Mouse (Mus musculus) adrenal gland, adult (tissue): Measurements from ENCODE around the gene Igdcc4.

Source experiments
- DNase-seq, 2 experiments: peaks; one replicate each; pipeline ENCODE4 v3.0.0; 2022 to 2023; ENCODE audit warnings: low spot score in 1 of 2; ENCODE audit not compliant: inconsistent age in 2 of 2

Igdcc4 gene

DNA sequence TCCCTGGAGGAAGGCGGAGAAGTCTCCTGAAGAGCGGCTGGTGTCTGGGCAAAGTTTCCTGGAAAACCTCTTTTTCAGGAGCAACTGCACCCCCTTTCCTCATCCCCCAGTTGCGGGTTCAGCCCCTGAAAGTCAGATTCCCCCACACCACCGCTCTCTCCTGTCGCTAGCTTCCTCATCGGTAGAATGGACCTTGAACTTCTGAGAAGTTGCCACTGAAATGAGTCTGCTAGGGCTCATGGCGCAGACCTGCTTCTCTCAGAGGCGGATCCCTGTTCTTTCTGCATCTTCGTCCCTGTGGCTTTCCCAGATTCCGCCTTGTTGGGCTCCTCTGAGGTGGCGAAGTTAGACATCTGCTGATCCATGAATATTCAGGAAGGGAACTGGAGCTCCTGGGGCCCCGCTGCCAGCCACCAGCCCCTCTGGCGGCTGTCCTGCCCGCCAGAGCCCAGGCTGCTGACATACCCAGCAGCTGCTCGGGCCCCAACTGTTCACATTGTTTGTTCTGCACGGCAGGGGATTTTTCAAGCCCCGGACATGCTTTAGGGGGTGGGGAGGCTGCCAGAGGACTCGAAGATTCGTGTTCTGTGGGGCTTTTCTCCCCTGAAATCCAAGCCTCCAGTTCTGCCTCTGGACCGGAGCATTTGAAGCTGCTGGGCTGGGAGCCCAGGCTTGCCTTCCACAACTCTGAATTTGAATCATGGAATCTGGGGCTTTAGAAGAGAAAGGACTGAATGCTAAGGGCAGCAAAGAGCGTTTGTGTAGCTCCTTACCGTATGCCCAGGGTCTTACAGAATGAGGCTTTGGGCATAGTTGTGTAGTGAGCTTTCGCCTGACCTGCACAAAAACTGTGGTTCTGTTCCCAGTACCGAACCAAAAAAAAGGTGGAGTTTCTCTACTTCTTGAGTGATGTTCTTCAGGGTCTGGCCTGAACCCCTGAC, 8.1 kb downstream of the Igdcc4 start:
- DNase-seq = peak; percentile 45 to 81

DNA sequence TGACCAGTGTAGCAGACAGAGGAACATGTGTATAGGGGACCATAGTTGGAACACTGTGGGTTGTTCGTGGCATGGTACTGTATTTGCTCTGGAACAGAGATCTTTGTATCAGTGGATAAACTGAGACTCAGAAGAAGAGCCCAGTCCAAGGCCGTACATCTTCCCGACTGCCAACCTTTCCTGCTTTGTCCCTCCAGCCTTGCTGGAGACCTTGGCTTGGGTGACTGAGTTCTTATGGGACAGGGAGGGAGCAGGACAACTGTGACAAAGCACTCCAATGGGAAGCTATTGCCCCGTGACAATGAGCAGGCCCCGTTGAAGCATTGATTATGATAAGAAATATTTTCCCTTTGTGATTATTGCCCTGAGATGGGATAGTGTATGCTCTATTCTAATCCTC, 10.4 kb downstream of the Igdcc4 start:
- peak; percentile 74 to 81 for DNase-seq

DNA sequence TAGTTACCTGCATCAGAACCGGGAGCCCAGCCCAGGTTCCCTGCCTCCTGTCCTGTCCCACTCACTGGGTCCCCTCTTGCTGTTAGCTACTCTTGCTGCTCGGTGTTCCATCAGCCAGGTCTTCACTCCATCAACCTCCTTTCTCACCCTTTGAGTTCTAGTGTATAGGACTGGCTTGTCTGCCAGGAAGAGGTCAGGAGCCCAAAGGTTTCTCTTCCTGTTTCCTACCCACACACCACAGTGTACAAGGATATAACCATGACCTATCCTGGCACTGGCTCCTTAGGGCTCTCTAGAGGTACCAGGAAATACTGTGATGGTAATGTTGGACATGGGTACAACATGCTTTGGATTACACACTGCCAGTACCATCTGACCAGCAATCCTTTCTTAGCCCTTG, 12.4 kb downstream of the Igdcc4 start:
- DNase-seq = no peak

DNA sequence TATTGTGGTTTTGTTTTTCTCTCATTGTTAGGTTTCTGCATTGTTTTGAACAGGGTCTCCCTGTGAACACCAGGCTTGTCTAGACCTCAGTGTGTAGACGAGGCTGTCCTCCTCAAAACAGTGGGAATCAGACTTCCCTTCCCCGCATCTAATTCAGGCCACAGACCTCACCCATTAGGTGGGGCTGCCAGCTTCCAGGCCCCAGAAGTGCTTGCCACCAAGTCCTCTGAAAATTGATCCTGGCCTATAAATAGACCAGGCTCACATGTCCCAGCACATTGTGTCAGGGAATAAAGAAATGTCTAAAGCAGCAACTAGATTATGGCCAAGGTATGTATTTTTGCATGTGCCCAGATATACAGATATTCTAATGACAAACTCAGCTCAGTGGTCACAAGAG, 14.6 kb downstream of the Igdcc4 start:
- no peak for DNase-seq

DNA sequence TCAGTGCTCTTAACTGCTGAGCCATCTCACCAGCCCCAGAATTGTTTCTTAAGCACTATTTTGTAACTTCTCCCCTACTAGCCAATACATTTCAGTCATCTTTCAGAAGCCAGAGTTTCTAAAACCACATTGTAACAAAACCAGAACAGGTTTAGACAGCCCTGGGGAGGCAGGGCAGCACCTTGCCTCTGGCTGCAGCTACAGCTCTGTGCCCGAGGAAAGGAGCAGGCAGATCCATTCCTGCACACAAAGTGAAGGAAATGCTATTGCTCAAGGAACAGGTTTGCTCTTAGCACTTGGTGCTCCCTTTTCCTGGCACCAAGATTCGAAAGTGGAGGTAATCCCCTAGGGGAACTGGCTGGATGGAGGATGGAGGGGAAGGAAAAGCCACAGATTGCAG, 16.2 kb downstream of the Igdcc4 start:
- no peak for DNase-seq

DNA sequence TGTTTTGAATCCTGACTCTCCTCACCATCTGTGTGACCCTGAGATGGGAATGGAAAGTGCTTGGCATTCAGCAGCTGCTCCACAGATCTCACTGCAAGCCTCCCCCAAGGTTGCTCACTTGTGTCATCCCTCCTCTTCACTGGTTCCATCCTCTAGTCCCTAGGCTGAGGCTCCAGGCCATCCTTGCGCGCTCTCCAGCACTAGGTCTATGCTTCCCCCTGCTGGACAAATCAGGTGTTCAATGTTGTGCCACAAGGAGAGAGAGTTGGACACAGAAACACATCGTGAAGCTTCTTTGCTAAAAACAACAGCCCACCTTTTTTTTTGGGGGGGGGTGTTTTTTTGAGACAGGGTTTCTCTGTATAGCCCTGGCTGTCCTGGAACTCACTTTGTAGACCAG, 19.6 kb downstream of the Igdcc4 start:
- DNase-seq = peak; percentile 86 to 94

DNA sequence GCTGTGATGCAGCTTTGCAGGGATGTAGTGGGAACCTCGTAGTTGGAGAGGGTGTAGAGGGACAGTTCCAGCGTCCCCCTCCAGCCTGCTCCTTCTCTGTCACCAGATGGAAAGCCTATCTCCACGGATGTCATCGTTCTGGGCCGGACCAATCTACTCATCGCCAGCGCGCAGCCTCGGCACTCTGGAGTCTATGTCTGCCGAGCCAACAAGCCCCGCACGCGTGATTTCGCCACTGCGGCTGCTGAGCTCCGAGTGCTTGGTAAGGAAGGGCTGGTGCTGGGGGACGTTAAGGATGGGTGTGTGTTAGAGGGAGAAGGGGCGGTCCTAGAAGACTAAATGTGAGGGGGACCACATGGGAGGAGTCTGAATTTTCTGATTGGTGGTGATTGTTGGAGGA, 21.3 kb downstream of the Igdcc4 start:
- DNase-seq = no peak

DNA sequence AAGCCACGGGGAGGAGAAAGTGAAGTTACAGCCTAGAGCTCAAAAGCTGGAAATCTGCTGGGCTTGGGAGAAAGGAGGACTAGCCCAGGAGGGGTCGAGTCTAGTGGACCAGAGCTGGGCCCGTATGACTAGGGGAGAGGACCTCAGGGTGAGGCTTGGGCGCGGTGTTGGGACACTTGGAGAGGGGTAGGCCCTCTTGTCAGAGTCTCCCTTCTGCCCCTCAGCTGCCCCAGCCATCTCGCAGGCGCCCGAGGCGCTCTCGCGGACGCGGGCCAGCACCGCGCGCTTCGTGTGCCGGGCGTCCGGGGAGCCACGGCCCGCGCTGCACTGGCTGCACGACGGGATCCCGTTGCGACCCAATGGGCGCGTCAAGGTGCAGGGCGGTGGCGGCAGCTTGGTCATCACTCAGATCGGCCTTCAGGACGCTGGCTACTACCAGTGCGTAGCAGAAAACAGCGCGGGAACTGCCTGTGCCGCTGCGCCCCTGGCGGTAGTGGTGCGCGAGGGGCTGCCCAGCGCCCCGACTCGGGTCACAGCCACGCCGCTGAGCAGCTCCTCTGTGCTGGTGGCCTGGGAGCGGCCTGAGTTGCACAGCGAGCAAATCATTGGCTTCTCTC, 22.4 kb downstream of the Igdcc4 start:
- DNase-seq = peak; percentile 58 to 75

DNA sequence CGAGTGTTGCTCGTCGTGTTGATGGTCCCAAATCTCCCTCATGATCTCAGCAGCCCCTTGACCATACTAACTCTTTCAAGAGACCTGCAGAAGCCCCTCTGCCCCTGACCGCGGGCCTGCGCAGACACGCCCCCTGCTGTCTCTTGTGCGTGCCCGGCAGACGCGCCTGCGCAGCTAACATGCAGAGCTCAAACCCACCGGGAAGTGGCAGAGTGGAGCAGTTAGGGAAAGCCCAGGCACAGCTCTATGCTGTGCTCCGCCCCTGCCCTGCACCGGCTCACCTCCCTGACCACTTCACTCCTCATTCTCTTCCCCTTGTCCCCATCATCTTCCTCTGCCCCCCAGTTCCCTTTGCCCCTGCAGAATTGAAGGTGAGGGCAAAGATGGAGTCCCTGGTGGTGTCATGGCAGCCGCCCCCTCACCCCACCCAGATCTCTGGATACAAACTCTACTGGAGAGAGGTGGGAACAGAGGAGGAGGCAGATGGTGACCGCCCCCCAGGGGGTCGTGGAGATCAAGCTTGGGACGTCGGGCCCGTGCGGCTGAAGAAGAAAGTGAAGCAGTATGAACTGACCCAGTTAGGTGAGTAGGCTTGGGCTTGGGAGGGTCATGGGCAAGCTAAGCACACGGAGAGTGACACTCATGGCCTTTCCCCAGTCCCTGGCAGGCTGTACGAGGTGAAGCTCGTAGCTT, 27.0 kb downstream of the Igdcc4 start:
- peak; percentile 73 to 85 for DNase-seq

DNA sequence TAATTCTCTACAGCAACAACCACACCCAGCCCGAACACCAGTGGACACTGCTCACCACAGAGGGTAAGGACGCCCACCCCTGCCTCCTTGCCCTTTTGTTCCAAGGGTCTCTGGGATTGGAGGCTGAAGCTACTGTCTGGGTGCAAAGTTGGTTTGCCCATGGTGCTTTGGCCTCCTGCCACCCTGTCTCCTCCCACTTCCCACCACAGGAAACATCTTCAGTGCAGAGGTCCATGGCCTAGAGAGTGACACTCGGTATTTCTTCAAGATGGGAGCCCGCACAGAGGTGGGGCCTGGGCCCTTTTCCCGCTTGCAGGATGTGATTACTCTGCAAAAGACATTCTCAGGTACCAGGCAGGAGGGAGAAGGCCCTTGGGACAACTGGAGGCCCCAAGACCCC, 30.4 kb downstream of the Igdcc4 start:
- DNase-seq = no peak

DNA sequence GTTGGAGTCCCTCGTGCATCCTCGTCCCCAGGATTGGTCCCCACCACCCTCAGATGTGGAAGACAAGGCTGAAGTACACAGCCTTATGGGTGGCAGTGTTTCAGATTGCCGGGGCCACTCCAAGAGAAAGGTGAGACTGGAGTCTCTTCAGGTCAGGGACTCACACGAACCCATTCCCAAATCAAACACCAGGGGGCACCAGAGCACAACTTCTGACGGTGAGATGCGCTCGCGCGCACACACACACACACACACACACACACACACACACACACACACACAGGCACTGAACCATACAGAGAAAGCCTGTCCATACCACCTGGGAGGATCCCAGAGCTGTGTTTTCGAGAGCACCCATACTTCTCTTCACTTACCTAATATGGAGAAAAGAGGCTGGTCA, 32.5 kb downstream of the Igdcc4 start:
- DNase-seq = peak; percentile 64 to 89

DNA sequence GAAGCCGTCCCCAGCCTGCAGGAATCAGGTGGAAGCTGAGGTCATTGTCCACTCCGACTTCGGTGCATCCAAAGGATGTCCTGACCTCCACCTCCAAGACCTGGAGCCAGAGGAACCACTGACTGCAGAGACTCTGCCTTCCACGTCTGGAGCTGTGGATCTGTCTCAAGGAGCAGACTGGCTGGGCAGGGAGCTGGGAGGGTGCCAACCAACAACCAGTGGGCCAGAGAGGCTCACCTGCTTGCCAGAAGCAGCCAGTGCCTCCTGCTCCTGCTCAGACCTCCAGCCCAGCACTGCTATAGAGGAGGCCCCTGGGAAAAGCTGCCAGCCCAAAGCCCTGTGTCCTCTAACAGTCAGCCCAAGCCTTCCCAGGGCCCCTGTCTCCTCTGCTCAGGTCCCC, 33.8 kb downstream of the Igdcc4 start:
- no peak for DNase-seq

DNA sequence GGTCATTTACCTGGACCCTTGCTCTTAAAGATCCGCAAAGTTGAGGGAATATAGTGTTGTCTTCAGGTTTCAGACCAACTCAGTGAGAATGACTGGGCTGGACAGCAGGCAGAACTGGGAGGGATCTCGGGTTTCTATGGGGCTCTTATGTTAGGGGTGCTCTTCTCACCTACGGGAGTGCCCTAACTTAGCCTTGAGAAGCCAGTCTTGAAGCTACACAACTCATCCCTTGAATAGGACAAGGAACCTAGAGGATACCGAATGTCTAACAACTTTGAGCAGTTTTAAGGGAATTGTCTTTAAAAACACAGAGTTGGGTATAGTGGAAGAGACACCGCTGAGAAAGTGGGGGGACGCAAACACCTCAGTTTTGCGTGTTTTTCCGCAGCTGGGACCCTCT, 39.2 kb downstream of the Igdcc4 start:
- DNase-seq = peak in 1 of 2 experiments; percentile 47

DNA sequence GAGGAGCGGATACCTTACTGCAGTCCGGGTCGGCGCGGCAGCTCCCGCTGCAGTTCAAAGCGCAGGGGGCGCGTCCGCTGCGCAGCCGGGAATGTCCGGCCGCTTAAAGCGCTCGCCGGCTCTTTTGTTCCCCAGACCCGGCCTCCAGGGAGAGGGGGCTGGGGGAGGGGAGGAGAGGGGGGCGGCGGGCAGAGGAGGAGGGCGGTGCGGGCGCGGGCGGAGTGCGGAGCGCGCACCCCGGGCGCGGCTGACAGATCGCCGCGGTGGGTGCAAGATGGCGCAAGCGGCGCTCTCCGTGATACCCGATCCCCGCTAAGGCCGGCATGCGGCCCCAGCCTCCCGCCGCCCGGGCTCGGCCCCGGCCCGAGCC, 39.6 kb downstream of the Igdcc4 start, which contains the start of gene Igdcc3:
Gene Igdcc3 (plus strand): TSS at position 254 of the 370 bp plus-strand sequence.
- DNase-seq = peak; percentile 67 to 82

DNA sequence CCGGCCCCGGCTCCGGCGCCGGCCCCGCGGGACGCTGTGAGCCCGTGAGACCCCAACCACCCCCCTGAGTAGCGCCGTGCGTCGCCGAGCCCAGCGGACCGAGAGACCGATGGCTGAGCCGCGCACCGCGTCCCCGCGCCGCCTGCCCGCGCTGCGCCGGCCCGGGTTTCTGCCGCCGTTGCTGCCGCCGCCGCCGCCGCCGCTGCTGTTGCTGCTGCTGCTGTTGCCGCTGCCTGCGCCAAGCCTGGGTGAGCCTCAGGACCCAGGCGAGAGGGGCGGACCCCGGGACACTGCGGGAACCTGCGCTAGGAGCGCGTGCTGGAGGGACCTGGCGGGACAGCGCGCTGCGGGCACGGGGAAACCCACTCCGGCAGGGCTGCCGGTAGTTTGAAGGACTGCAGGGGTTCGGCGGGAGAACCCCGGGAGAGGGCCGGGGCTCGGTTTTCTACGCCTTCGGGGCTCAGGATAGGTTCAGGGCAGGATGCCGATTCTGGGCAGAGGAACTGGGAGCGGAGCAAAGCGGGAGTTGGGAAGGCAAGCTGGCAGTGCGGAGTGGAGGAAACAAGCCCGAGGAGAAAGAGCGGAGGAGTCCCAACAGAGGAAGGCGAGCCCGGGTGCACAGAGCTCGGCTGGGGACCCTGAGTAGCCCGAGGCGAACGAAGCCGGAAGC, 40.2 kb downstream of the Igdcc4 start:
- DNase-seq = peak; percentile 75 to 86

DNA sequence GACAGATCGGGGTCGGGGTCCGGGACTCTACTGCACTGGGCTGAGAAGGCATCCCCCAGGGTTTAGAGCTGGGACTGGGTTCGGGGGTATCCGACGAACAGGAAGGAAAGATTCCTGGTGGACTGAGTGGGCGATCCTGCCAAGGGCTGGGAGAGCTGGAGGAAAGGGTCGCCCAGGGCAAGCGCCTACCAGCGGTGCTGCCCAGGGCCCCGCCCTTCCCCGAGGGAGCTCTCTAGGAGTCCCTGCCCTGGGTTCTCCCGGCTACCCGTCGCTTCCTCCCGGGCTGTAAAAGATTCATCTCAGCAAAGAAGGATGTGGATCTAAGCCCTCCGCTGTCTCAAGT, 40.7 kb downstream of the Igdcc4 start:
- peak; percentile 58 to 81 for DNase-seq

DNA sequence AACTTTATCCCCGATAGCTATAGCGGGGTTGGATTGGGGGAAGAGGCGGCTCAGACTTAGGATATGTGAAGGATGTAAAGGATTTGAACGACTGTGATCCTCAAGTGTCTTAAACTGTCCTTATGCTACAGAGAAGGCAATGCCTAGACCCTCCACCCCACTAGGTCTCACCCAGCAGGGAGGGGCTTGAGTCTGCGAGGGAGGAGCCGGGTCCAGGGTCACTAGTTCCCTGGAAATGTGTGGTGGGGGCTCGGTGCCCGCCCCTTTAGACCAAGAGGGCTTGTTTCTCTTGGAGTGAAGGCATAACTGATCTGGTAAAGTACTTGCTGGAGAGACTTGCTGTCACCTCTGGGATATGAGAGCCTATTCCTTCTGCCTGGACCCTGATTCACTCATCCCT, 41.1 kb downstream of the Igdcc4 start:
- DNase-seq = no peak

DNA sequence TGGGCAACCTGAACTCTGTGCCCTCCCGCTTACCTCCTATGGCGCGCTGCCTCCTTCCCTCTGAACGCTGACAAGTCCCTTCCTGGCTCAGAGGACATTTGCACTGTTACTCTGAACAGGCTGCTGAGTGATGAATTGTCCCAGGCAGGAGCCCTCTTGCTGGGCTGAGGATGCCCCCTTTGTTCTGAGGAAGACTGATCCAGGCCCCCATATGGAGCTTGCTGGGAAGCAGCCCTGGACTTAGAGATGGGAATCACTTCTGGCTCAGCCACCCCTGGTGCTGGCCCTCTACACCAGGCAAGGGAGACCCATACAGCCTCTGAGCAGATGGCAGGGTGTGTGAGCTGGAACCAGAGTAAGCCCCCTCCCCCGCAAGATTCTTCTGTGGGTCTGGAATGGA, 44.7 kb downstream of the Igdcc4 start:
- no peak for DNase-seq

DNA sequence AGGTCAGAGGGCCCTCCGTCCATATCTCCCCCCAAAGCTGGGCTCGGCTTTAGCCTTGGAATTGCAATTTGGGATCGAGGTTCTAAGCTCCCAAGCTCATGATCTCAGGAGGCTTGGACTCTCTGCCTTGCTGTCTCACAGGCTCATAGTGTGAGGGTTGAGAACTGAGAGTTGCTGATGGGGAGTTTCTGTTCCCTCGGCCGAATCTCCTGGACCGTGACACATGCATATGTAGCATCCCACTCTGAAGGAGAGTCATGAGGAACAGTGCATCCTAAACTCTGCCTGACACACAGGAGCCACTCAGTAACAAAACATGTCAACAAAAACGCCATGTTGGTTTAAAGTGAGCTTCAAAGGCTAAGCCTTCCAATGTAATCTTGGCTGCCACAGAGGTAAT, 47.2 kb downstream of the Igdcc4 start:
- no peak for DNase-seq

DNA sequence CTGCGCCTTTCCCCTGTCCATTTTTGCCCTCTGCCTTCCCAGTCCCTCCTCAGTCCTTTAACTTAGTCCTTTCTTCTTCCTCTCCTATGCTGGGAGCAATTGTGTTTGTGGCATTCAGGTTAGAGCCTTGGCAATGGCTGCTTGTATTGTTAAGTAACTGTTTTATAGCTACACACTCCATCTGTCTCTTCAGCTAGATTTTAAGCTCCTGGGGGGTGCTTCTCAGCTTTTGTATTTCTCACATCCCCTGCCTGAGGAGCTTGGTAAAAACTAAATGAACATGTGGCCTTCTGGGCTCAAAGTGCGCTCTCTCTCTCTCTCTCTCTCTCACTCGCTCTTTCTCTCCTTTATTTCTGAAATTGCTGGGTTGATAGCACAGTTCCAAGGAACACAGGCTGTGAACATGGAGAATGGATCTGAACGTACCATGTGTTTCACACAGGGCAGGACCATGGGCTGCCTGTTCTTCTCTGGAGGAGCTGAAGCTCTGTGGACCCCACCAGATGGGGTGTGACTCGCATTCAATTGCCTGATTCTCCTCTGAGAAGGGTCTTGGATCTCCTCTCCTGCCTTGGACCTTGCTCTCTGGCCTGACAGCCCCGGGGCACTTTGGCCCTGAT, 51.5 kb downstream of the Igdcc4 start:
- no peak for DNase-seq

DNA sequence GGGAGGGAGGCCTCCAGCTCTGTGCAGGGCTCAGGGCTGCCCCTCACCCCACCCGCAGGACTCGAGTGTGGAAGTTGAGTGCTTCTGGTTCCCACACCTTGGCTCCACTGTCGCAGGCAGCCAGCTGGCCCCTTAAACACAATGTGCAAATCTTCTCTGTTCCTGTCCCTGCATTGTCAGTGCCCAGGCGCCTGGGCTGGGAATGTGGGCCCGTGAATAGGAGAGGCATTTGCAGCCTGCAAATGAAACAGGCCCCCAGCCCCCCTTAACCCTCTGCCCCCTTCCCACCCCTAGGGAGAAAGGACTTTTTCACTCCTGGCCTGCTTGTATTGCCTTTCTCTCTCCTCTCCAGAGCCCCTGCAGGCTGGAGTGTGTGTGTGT, 52.0 kb downstream of the Igdcc4 start:
- DNase-seq = no peak
